Mouse (Mus musculus): ENCODE data around the gene Anks3. TPM values are rescaled to one million over a fixed set of nuclear protein-coding genes. Genes with fewer than 3 reads are reported as not detected.

Anks3 gene
- total RNA-seq (2021): 10 to 100 TPM; 19.7 to 20.8 TPM

DNA sequence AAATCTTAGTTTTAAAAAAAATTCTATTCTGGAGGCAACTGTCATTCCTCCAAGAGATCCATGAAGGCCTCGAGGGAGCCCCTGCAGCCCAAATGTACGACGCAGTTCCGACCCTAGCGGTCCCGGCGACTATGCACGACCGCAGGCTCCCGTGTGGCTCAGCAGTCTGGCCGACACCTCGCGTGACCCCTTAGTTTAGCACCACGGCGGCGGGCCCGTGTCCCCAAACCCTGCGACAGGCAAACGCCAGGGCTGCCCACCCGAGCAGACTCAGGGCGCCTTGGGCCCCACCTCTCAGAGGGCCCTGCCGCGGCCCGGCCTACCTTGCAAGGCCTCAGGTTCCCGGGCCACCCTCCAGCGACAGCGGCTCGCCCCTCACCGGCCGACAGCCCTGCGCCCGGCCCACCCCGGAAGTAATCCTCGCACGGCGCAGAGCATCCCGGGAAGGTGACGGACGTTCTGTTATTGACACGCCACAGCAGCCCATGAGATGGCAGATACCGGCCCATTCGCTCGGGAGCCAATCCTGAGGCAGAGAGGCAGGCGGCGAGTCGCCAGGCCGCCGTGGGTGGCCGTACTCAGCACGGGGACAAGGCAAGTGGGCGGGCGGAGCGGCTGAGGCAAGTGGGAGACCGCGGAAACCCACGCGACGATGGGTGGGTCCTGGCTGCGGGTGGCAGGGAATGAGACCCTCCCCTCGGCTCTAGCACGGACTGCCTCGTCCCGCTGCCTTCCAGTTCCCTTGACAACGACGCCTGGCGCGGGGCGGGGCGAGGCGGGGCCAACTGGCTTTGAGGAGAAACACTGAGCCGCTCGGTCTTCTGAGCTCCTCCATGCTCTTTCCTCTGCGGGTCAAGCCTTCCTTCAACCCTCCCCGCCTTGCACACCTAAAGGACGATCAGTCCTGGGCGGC is at the start of gene Anks3:
Anks3 (minus strand) TSS at position 409 of the 913 bp plus-strand sequence.
- intact Hi-C loops (cut with DNase I): no loop called here

DNA sequence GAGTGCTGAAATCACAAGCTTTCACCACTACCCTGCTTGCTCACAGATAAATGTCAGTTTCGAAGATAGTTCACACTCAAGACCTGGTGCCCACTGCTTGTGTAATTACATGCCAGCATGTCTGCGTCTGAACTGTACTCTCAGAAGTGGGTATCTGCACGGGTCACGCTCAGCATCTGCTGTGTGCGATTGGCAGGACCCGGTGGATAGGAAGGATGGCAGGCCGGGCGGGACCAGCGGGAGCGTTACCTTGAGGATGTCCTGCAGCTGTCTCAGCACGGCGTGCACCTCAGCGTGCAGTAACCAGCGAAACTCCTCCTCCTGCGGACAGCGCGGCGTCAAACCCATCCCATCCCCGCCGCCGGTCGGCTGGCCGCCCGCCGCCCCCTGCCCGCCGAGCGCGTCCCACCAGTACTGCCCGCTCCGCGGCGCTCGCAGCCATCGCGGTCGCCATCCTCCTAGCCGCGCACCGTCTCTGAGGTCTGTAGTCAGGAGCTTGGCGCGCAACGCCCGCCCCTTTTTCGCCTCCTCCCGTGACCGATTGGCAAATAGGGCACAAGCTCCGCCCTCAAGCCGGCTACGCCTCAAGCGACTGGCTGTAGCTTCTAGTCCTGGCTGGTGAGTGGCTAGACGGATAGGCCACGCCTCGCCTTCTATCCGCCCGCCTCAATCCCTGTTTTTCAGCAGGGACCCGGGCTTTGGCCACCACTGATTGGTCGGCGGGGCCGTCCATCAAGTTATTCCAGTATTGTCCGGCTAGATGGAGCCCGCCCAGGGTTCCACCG is 49.2 kb upstream of the Anks3 start, which contains the start of gene Rogdi:
Rogdi (minus strand) TSS at position 500 of the 785 bp plus-strand sequence.
- DNase-seq: peak; percentile 98 to 99
- intact Hi-C loops (cut with DNase I): loop anchor here (2.0 kb wide), 1 partner anchor 46 kb away; no protein-coding TSS in a partner anchor

More for the DNA sequence above, at the start of gene Anks3:
- DNase-seq: peak; percentile 98

DNA sequence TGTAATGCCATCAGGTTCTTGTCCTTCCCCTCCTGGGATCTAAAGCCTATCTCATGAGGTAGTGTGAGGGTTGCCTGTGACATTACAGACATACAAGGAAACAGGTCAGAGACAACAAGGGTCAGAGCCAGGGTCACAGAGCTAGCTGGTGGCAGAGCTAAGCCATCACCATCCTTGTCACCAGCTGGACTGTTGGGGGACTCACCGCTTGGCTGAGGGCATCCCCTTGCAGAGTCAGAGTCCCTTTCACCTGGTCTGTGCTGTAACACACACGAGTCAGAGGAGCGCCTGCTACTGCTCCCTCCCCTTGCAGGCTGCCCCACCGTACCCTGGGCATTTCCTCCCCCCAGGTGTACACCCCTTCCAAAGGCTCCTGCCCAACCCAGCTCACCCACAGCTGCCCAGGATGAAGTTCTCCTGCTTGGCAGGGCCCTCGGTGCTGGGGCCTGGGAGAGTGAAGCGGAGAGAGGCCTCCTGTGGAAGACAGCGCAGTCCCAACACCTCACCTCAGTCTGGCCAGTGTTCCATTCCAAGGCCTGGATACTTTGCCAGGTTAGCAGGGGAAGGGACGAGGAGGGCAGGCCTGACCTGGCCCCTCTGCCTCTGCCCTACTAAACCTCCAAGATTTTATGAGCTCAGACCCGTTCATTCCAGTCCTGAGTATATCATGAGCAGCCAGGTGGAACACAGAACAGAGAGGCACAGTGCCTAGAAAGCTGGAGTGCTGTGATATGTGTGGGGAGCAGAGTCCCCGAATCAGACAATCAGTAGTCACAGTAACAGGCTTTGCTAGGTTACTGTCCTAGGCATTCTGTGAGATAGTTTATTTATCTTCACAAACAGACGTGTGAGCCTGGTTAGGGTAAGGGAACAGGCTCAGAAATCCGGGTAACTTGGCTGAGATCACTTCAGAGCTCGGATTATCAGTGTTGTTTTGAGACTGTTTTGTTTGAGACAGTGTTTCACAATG is 48.3 kb upstream of the Anks3 start:
- no peak for DNase-seq
- intact Hi-C loops (cut with DNase I): loop anchor here (2.0 kb wide), 1 partner anchor 46 kb away; no protein-coding TSS in a partner anchor

DNA sequence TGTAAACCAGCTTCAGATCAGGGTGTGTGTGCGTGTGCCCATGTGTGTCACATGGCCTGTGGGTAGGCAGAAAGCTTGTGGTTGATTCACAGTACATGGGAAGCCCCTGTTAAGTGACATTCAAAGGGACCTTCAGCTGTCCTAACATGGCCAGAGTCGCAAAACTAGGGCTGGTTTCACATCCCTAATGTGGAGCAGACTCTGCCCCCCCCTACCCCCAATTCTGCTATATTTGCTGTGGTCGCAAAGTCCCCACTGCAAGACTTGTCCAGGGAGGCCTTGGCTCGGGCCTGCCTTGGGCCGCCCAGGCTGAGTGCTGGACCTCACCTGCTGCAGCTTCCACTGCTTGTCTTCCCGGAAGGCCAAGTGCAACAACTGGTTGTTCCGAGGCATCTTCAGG is 47.3 kb upstream of the Anks3 start:
- no peak for DNase-seq
- intact Hi-C loops (cut with DNase I): no loop called here

- DNase-seq: peak in 1 of 2 experiments; percentile 15
- intact Hi-C loops (cut with DNase I): no loop called here
These were observed 46.4 kb upstream of the Anks3 start for GRCm38 (mm10) chr16:5010371-5010935.

DNA sequence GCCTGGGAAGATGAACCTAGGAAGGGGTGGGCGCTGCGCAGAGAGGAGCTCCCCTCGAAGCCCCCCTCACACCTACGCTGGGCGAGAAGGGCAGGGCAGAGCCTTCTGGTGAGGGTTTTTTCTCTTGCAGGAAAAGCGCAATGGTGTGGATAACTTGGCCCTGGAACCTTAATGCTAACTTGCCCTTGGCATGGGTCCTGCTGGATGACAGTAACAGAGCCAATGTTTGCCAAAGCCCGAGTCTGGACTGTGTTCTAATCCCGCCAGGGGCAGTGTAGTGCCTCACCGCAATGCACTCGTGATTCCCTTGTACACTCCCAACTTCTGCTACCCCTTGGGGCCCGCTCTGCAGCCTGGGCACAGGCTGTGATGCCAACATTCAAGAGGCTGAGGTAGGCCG is 44.1 kb upstream of the Anks3 start:
- no peak for DNase-seq
- intact Hi-C loops (cut with DNase I): no loop called here

GRCm38 (mm10) chr16:5007492-5007891 is 43.5 kb upstream of the Anks3 start:
- DNase-seq: no peak
- intact Hi-C loops (cut with DNase I): no loop called here

GRCm38 (mm10) chr16:5007067-5007466 is 43.1 kb upstream of the Anks3 start, which contains the start of gene Smim22:
Gene Smim22, plus strand, starts transcription at chr16:5007288.
- no peak for DNase-seq
- intact Hi-C loops (cut with DNase I): no loop called here

DNA sequence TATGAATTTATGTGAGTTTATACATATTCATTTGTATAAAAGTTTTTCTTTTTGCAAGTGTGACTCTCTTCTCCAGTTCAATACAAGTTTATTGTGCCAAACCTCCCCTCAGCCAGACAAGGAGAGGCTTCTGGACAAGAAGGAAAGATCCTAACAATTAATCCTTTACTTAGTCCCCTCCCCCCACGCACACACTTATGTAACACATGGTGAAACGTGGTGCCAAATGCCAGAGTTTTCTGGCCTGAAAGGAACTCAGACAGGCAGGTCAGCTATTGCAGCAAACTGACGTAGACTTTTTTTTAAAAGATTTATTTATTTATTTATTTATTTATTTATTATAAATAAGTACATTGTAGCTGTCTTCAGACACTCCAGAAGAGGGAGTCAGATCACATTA is 36.6 kb upstream of the Anks3 start:
- intact Hi-C loops (cut with DNase I): no loop called here
- DNase-seq: no peak

GRCm38 (mm10) chr16:4998984-4999383 is 35.0 kb upstream of the Anks3 start:
- intact Hi-C loops (cut with DNase I): no loop called here

GRCm38 (mm10) chr16:4997553-4997952 is 33.5 kb upstream of the Anks3 start, which contains the start of gene Sept12:
Gene Sept12, minus strand, starts transcription at chr16:4997852.
- DNase-seq: peak in 1 of 2 experiments; percentile 34
- intact Hi-C loops (cut with DNase I): no loop called here

More at GRCm38 (mm10) chr16:4998984-4999383, 35.0 kb upstream of the Anks3 start:
- DNase-seq: no peak

- no peak for DNase-seq
- intact Hi-C loops (cut with DNase I): no loop called here
These were observed 29.3 kb upstream of the Anks3 start for GRCm38 (mm10) chr16:4993276-4993675.

DNA sequence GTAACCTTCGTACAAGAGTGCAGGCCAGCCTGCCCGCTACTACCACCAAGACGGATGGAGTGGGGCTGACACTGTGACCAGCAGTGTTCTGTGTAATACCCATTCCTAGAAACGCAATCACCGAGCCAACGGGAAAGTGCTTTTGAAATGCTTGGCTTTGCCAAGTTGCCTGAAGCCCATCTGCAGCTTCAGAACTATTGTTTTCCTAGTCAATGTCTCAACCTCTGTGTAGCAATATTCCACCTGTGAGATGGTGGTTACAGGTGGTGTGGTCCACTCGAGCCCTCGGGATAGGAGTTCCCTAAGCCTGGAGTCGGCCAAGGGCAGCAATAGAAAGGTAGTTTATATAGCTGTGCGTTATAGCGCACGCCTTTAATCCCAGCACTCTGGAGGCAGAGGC is 20.7 kb upstream of the Anks3 start:
- intact Hi-C loops (cut with DNase I): no loop called here
- DNase-seq: no peak

- DNase-seq: peak; percentile 32 to 52
- intact Hi-C loops (cut with DNase I): loop anchor here (1.0 kb wide), 1 partner anchor 165 kb away; no protein-coding TSS in a partner anchor
These were observed 15.9 kb upstream of the Anks3 start for GRCm38 (mm10) chr16:4979755-4980380.

DNA sequence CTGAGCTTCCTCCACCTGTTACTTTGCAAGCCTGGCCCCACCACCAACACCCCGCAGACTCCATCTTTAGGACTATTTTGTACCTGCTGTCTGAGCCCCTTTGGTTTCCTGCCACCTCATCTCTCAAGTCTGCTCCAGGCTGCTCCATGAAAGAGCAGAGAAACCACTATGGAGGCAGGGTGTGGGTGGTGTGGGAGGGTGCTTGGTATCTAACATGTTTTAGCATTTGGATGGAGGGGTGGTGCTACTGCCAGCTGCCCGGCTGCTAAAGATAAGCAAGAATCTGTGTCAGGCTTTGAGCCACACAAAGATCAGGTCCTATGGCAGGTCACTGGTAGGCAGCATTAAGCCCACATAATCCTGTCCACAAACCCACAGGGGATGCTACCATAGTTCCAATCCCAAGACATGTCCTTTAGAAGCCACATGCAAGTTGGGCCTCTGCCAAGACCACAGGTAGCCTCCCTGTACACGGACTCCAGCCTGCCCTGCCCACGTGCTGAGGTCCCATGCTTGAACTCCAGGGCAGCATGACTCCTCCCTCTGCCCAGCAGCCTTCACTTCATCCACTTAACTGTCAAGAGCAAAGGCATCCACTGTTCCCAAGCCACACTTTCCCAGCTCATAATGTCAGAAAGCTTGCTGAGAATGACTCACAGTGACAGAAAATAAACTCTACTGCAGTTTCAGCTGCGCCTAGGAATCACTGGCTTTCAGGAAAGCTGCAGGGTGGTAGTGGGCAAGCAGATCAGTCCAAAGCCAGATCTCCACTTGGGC is 14.5 kb upstream of the Anks3 start:
- intact Hi-C loops (cut with DNase I): no loop called here
- DNase-seq: peak; percentile 37 to 50

GRCm38 (mm10) chr16:4976180-4976579 is 12.2 kb upstream of the Anks3 start:
- intact Hi-C loops (cut with DNase I): no loop called here
- DNase-seq: no peak

- intact Hi-C loops (cut with DNase I): no loop called here
- no peak for DNase-seq
These were observed 10.5 kb upstream of the Anks3 start for GRCm38 (mm10) chr16:4974521-4974920.

- intact Hi-C loops (cut with DNase I): no loop called here
- peak; percentile 25 to 27 for DNase-seq
These were observed 7.6 kb upstream of the Anks3 start for GRCm38 (mm10) chr16:4971626-4972025.

Data from heart, postnatal 10 days (tissue).